Comparison of ENCODE assay signal across 11 mouse cellular contexts in genomic region chr1:72578351-72578750, GRCm38 (mm10). TPM values are rescaled to one million over a fixed set of nuclear protein-coding genes. Genes with fewer than 3 reads are reported as not detected.
DNase-seq lines count a peak whose midpoint lies in the region; ATAC-seq and TF ChIP-seq lines count a peak whose summit lies in the region.
"Had no signal": no experiment of that assay in that cellular context is flagged by ENCODE, and none has a peak within 500 bp of the region (broad histone marks: within the 10 kb centered on the region; RNA-seq: fewer than 3 reads in every experiment).

No protein-coding gene starts in this region.

- H3K36me3 ChIP-seq in forebrain, embryonic 10.5 days (replicated peaks), result no peaks in the 10 kb centered on the region
- no peaks in the 10 kb centered on the region for H3K36me3 ChIP-seq in hindbrain, embryonic 15.5 days
- H3K36me3 ChIP-seq in midbrain, postnatal 0 days (ENCODE audit: insufficient read depth, low read length), result no peaks in the 10 kb centered on the region
- no peaks in the 10 kb centered on the region for H3K36me3 ChIP-seq in kidney, adult 2 months (ENCODE audit: control insufficient read depth, insufficient read depth, low read length)

- peak overlapping the region; percentile 19 for H3K4me3 ChIP-seq in forebrain, embryonic 10.5 days
- no peak overlapping the region for H3K4me3 ChIP-seq in hindbrain, embryonic 15.5 days
- no peak overlapping the region for H3K4me3 ChIP-seq in midbrain, postnatal 0 days (ENCODE audit: low read depth, low read length)
- no peak overlapping the region for H3K4me3 ChIP-seq in kidney, adult 2 months (ENCODE audit: insufficient read depth, low read depth, low read length)

- peak overlapping the region; percentile 37 for H3K4me2 ChIP-seq in hindbrain, embryonic 15.5 days
- H3K4me2 ChIP-seq in midbrain, postnatal 0 days (ENCODE audit: low read depth, low read length, poor library complexity, severe bottlenecking), result peak overlapping the region; percentile 20; the same call in 1 of the 2 replicates

- no peak for TF ChIP-seq POLR2A in kidney, adult 2 months (IDR thresholded peaks at IDR 0.05; ENCODE audit: low read depth, low read length)

- WGBS in forebrain, embryonic 10.5 days, result 39% methylated on average over 15 of the region's 15 CpGs
- 30% methylated on average over 15 of the region's 15 CpGs for WGBS in hindbrain, embryonic 15.5 days
- 34% methylated on average over 15 of the region's 15 CpGs for whole genome bisulfite sequencing in midbrain, postnatal 0 days
- 33% methylated on average over 15 of the region's 15 CpGs for WGBS in kidney, adult 2 months

- peak overlapping the region; percentile 70; the same call in 1 of the 2 replicates for H3K27ac ChIP-seq in forebrain, embryonic 10.5 days
- H3K27ac ChIP-seq in hindbrain, embryonic 15.5 days (replicated peaks), result peak overlapping the region; percentile 34; the same call in 1 of the 2 replicates
- no peak overlapping the region for H3K27ac ChIP-seq in midbrain, postnatal 0 days (ENCODE audit: low read depth, low read length)
- H3K27ac ChIP-seq in kidney, adult 2 months (ENCODE audit: insufficient read depth, low read depth, low read length), result no peak overlapping the region
- H3K27ac ChIP-seq: macrophage had no signal

- no peaks in the 10 kb centered on the region for H3K9me3 ChIP-seq in forebrain, embryonic 10.5 days
- no peaks in the 10 kb centered on the region for H3K9me3 ChIP-seq in hindbrain, embryonic 15.5 days
- no peaks in the 10 kb centered on the region for H3K9me3 ChIP-seq in midbrain, postnatal 0 days (ENCODE audit: low read length)

- H3K4me1 ChIP-seq in forebrain, embryonic 10.5 days, result peaks cover 33% of the 10 kb centered on the region
- peaks cover 23% of the 10 kb centered on the region for H3K4me1 ChIP-seq in hindbrain, embryonic 15.5 days (replicated peaks)
- peaks cover 11% of the 10 kb centered on the region; the same call in 1 of the 2 replicates for H3K4me1 ChIP-seq in midbrain, postnatal 0 days (ENCODE audit: insufficient read depth, low read length)
- H3K4me1 ChIP-seq in kidney, adult 2 months (ENCODE audit: control insufficient read depth, insufficient read depth, low read length), result no peaks in the 10 kb centered on the region

- ATAC-seq in hindbrain, embryonic 15.5 days (ENCODE audit: low FRiP score, low read depth), result no peak
- no peak for ATAC-seq in midbrain, postnatal 0 days (ENCODE audit: low FRiP score)

- peaks cover 33% of the 10 kb centered on the region for H3K27me3 ChIP-seq in forebrain, embryonic 10.5 days (ENCODE audit: poor library complexity, severe bottlenecking)
- H3K27me3 ChIP-seq in hindbrain, embryonic 15.5 days, result 0 out of 2 replicates have a peak, but pooled peaks cover 2% of the 10 kb centered on the region
- H3K27me3 ChIP-seq in midbrain, postnatal 0 days (ENCODE audit: insufficient read depth, low read length), result no peaks in the 10 kb centered on the region
- no peaks in the 10 kb centered on the region for H3K27me3 ChIP-seq in kidney, adult 2 months (replicated peaks; ENCODE audit: control insufficient read depth, insufficient read depth, low read length)

- no peak for TF ChIP-seq CTCF in midbrain, postnatal 0 days (IDR thresholded peaks at IDR 0.05)
- TF ChIP-seq CTCF in kidney, adult 2 months (conservative IDR thresholded peaks at IDR 0.05; ENCODE audit: insufficient read depth, insufficient read length, low read depth, low read length), result no peak

- peak; percentile 26 to 57 for DNase-seq in layer of hippocampus, adult 18-20 months (ENCODE audit: low spot score in 2 of 2)
- no peak for DNase-seq in layer of hippocampus, postnatal 25 days (ENCODE audit: extremely low spot score in 1 of 2, low spot score in 1 of 2)
- DNase-seq in forebrain, embryonic 10.5 days (ENCODE audit: extremely low spot score, low spot score), result no peak
- no peak for DNase-seq in midbrain, postnatal 0 days (ENCODE audit: low spot score)
- DNase-seq in spleen, adult 12 weeks (ENCODE audit: low spot score), result no peak
- no peak for DNase-seq in cerebellum, postnatal 14 days
- no peak for DNase-seq in kidney, adult 2 months
- DNase-seq: cerebellum, adult 9-10 months had no signal

- no peak overlapping the region for H3K9ac ChIP-seq in hindbrain, embryonic 15.5 days
- H3K9ac ChIP-seq in midbrain, postnatal 0 days (replicated peaks; ENCODE audit: low read length, poor library complexity, severe bottlenecking), result no peak overlapping the region

RNA-seq across cellular contexts. Expression of gene Smarcal1, which starts 4.7 kb away (rescaled TPM):
- 10 to 100 TPM; 60.7 to 63.0 TPM for total RNA-seq in layer of hippocampus, adult 18-20 months (2021)
- 10 to 100 TPM; 60.0 to 63.3 TPM for total RNA-seq in layer of hippocampus, postnatal 25 days (2021)
- 31.7 and 32.3 TPM in 2 replicates for polyA plus RNA-seq in forebrain, embryonic 10.5 days (2016; fragmentation: Nextera tagmentation; extraction: Ambion mirVana)
- polyA plus RNA-seq in hindbrain, embryonic 15.5 days (2015; fragmentation: Nextera tagmentation; extraction: Ambion mirVana), result 27.8 and 29.7 TPM in 2 replicates
- 42.5 and 49.5 TPM in 2 replicates for total RNA-seq in midbrain, postnatal 0 days (2014; rRNA removed)
- polyA plus RNA-seq in midbrain, postnatal 0 days (2015; fragmentation: Nextera tagmentation; extraction: Ambion mirVana), result 21.6 and 21.8 TPM in 2 replicates
- 22.5 and 24.3 TPM in 2 replicates for polyA plus RNA-seq in kidney, adult 2 months (2012; rRNA removed)

RNA-seq across cellular contexts. Expression of gene March4, which starts 41.6 kb away (rescaled TPM):
- 10 to 100 TPM; 15.7 to 17.2 TPM for total RNA-seq in layer of hippocampus, adult 18-20 months (2021)
- total RNA-seq in layer of hippocampus, postnatal 25 days (2021), result 10 to 100 TPM; 20.7 to 21.7 TPM
- not detected in 2 replicates for polyA plus RNA-seq in forebrain, embryonic 10.5 days (2016; fragmentation: Nextera tagmentation; extraction: Ambion mirVana)
- 9.3 and 12.2 TPM in 2 replicates for polyA plus RNA-seq in hindbrain, embryonic 15.5 days (2015; fragmentation: Nextera tagmentation; extraction: Ambion mirVana)
- 35.0 and 36.4 TPM in 2 replicates for total RNA-seq in midbrain, postnatal 0 days (2014; rRNA removed)
- polyA plus RNA-seq in midbrain, postnatal 0 days (2015; fragmentation: Nextera tagmentation; extraction: Ambion mirVana), result 6.3 and 8.0 TPM in 2 replicates
- polyA plus RNA-seq in kidney, adult 2 months (2012; rRNA removed), result 0.05 TPM in 1 of 2 replicates, not detected in the other
- total RNA-seq: hematopoietic stem cell, adult 5-6 weeks had no signal
- polyA plus RNA-seq: macrophage had no signal

Comparison
In these comparisons a context has a peak if more than half of its experiments do, and no peak if none do; other contexts are left out.
1. DNase-seq: peak in layer of hippocampus, adult 18-20 months (2 of 2); none in layer of hippocampus, postnatal 25 days (0 of 2), forebrain, embryonic 10.5 days (single experiment), midbrain, postnatal 0 days (single experiment), spleen, adult 12 weeks (single experiment), cerebellum, postnatal 14 days (0 of 2) and kidney, adult 2 months (single experiment).
2. H3K27ac ChIP-seq: peak in forebrain, embryonic 10.5 days (single experiment) and hindbrain, embryonic 15.5 days (single experiment); none in midbrain, postnatal 0 days (single experiment) and kidney, adult 2 months (single experiment).